Mouse (Mus musculus) embryo, embryonic 11.5 days (tissue): ENCODE measurements around the gene Gtf2a1.
"Not testable (repeated sequence)": the region's sequence is repeated elsewhere in the genome, so short reads cannot be mapped to it uniquely, and the experiment has no call there.

ENCODE experiments used
- DNase-seq: peaks from one replicate; pipeline ENCODE4 v3.0.0-alpha.2; 2012; ENCODE audit warnings: low read depth, low spot score

The Gtf2a1 gene

DNA sequence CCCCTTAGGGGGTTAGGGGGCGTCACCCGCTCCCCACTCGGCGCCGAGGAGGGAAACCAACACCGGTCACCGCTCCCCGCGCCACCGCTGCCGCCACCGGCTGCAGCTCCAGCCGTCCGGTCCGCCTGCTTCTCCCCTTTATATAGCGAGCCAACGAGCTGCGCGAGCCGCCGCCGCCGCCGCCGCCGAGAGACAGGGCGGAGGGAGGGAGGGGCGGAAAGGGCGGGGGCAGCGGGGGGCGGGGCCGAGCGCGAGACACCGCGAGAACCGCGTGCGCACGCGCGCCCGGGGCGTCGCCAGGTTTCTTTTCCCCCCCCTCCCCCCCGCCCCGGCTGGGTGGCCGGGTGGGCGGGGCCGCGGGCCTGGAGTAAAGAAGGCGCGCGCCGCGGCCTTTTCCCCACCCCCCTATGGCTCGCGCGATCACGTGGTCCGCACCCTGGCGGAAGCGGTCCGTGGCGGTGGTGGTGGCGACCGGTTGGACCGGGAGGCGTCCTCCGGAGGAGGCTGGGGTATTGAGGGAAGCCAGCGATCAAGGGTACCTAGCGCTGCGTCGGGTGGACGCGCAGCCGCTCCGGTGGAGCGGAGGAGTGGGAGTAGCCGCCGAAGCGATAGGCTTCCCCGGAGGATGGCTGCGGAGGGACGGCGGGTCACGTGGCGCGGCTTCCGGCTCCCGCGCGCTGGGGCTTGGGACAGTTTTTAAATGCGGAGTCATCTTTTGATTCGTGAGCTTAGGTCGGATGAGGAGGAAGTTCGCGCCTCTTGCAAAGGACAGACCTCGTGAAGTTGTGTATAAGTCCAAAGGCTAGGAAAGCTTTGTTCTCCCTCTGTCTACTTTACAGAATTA is at the start of gene Gtf2a1:
Gene Gtf2a1, minus strand, starts transcription at position 641 of the 844 bp plus-strand sequence.
- DNase-seq: peak; percentile 94

DNA sequence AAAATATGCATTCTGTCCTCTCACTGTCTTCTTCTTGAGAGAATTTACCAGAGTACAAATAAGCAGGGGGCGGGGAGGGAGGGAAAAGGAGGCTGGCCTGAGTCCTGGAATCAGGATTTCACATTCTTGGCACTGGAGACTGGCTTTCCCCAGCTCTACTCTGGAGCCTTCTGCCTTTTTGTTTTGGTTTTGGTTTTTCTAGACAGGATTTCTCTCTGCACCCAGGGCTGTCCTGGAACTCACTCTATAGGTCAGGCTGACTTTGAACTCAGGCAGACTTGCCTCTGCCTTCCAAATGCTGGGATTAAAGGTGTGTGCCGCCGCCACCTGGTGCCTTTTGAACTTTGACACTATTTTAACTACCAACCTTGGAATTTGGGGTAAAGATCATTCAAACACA is 48.1 kb upstream of the Gtf2a1 start:
- no peak for DNase-seq

DNA sequence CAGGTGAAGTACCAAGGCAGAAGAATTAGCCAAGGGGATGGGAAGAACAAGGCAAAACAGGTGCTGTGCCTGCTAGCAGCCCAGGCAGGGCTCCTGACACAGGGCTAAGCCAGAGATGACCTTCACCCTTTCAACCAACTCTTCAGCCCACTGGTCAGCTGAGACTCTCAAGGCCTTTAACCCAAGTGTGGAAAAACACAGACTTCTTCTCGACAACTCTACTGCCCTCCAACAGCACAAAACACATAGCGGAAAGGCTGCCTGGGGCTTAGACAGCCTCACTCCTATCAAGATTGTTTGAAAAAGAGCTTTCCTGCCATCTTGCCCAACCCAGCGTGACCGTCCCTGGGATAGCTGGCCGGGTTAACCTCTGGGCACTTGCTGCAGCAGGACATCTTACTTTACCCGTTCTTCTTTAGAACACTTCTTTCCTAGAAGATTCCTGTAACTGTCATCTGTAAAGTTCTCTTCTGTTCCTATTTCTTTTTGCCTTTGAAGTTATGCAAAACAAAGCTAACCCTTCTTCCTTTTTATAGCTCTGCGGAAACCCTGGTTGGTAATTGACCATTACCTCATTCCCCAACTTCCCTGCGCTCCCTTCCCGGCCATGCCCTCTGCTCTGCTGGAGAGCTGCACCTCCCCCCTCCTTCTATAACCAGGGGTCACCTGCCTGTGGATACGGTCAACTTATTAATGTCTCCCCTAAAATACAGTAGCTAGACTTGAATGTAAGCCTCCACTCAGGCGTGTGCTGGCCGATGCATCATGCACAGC is 47.0 kb upstream of the Gtf2a1 start:
- no peak for DNase-seq

DNA sequence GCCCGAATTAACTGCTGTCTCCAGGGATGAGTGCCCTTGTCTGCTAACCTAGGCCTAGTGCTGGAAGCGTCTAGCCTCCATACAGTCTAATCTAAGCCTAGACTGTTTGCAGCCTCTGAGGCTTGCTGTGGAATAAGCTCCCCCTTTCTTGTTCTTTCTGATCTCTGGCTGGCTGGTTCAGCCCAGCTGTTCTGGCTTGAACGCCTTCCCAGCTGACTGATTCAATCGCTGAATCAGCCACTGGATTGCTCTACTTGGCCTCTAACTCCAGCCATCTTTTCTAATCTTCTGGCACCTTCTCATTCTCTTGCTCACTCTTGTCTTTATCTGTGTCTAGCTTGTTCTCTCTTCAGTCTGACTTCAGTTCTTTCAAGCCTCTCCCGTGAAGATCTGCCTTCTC is 36.2 kb upstream of the Gtf2a1 start:
- no peak for DNase-seq

DNA sequence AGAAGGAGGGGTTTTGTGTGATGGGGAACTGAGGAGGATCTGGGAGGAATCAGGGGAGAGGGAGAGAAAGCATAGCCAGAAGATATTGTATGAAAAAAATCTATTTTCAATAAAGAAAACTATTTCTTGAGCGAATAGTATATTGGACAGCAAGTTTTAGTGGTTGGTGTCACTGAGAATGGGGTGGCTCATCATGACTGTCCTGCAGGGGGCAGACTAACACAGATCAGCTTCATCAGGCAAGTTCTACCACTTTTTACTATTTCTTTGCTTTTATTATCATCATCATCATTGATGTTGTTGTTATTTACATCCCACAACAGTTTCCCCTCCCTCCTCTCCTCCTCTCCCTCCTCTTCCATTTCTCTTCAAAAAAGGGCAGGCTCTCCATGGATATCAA is 34.7 kb upstream of the Gtf2a1 start:
- DNase-seq: no peak

DNA sequence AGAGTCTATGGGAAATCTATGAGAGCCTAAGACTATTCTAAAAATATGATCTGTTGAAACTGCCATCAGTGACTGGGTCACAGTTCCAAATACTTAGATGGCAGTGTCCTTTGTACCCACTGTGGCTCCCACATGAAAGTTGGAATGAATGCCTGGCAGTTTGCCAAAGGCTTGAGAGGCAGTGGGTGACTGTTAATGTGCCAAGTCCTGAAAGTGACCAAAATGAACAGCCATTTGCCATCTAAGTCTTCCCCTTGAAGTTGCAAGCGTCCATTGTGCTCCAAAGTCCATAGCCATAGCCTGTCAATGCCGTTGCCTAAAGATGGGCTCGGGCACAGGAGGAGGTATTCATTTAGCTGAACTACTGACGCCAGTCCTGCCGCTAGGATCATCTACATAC is 19.1 kb upstream of the Gtf2a1 start:
- no peak for DNase-seq

DNA sequence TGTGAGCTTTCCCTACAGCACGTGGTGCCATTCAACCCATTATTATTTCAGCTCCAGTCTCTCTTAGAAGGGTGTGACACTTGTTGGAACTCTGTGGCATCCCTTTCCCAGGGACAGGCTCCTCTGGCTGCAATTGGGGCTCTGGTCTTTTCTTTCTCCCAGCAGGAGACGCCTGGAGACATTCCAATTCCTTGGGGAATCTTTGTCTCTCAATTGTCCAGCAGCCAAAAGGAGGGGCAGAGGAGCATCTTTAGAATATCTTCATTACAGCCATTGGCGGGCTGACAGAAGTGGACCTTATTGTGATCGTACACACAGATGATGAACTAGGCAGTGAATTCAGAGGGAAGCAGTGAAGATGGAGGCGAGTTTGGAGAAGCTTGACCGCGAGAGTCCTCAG is 17.4 kb upstream of the Gtf2a1 start:
- no peak for DNase-seq

DNA sequence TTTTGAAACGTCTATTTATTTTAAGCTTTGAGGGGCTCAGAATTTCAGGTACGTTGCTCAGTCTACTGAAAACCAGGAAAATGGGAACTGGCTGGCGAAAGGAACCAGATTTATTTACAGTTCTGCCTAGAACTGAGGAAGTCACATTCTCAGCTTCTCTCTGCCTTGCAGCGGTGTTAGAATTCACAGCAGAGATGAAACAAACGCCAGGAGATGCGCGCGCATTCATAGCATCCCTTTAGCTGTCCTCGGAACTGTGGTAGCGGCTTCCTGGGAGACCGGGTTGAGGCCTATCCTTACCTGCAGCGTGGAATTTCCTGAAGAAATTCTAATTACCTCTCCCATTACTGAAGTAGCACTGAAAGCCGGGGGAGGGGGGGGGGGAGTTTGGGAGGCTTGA is 16.4 kb upstream of the Gtf2a1 start:
- no peak for DNase-seq

DNA sequence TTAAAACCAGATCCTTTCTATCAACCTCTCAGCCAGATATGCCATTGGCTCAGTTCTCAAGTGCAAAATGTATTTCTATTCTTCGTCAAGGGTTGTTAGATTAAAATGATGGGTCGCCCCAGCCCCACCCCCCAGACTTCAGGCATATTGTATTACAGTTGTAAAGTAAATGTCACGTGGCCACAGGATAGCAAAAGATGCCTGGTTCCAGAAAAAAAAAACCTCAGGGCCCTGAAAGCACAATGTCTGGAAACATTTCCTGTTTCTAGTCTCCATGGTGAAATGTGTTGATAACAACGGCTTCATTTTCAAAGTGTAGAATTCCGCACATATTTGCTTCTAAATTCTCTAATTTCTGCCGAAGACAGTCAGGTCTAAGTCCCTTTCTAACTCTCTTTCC is 14.3 kb upstream of the Gtf2a1 start:
- no peak for DNase-seq

DNA sequence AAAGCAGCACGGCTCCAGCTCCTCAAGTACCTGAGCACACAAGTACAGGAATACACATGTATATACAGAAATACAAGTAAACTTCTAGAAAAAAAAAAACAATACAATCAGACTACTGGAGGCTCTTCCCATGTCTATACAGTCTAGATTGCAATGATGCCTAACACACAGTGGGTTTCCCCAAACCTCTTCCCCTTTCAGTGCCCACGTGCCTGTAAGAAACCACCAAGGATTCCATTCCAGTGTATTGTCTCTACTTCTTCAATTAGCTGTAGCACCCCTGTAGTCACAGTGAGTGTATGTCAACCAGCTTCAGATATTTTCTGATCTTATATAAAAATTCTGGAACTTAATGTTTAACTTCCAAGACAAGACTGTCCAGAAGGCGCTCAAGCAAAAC is 1.8 kb upstream of the Gtf2a1 start:
- DNase-seq: no peak

DNA sequence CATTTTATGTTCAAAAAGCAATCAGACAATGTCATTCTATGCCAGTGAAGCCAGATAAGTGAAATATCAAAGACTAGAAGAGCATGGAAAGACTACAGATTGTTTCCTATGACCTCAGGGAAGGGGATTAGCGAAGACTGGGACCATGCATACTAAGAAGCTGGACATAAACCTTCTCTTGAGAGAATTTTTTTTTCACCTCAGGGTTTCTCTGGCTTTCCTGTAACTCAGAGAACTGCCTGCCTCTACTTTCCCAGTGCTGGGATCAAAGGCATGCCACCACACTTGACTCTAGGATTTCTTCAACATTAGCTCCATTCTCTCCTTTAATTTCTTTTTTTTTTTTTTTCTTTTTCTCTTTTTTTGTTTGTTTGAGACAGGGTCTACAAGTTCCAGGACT is 904 bp upstream of the Gtf2a1 start:
- no peak for DNase-seq

DNA sequence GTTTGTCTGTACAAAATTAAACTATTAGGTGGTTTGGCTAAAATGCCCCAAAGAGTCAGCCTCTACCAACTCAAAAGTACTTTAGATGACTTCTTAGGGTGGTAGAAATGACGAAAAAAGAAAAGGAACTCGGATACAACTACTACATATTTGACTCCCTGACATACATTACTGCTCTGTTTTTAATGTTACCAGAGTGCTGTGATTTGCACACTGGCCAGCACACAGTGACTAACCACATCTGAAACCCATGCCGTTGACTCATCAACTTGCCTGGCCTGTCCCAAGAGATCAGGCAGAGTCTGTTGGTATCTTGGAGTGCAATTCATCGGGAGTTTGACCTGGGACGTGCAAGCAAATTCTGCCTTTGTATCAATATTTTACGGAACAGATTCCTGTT is 429 bp upstream of the Gtf2a1 start:
- DNase-seq: no peak

DNA sequence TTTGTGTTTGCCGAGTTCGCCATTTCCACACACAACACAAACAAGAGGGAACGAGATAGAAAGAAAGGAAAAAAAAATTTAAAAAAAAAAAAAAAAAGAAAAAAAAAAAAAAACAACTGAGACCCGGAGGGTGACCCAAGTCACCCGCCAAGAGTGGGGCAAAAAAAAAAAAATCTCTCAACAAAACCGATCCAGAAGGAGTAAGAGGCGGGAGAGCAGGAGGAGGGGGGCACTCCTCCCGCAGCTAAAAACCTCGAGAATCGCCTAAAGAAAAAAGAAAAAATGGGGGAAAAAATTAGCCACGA is 793 bp downstream of the Gtf2a1 start:
- DNase-seq: no peak

DNA sequence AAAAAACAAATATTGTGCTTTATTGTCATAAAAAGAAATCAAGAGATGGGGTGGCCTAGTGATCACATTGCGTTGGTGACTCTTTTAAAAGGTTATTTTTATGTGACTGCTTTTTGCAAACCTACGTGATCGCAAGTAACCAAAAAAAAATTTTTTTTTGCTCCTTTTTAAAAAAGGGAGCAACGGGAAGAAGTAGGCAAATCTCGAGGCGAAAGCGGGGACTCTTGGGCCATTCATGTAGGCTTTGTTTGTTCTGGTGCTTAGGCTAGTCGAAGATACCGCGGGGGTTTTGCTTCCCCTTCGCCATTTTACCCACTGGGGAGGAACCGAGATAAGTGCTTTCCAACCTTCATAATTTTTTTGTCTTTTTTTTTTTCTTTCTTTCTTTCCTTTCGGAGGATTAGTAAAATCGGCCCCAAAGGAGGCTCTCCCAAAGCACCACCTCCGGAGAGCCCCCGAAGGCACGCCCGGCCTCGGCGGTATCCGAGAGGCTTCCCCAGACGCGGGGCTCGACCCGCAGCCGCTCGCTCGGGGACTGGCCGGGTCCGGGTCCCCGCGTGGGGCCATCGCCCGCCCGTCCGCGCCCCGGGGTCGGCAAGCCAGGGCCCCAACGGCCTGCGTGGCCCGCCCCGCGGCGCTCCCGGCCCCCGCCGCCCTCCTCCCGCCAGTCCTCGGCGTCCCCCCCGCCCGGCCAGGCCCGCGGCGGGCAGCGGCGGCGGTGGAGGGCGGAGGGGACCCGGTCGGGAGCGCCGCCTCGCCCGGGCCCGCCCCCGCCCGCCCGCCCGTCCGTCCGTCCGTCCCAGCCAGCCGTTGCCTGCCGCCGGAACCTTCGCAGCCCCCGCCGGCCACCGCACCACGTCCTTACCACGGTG is 1.4 kb downstream of the Gtf2a1 start:
- peak; percentile 34 for DNase-seq

DNA sequence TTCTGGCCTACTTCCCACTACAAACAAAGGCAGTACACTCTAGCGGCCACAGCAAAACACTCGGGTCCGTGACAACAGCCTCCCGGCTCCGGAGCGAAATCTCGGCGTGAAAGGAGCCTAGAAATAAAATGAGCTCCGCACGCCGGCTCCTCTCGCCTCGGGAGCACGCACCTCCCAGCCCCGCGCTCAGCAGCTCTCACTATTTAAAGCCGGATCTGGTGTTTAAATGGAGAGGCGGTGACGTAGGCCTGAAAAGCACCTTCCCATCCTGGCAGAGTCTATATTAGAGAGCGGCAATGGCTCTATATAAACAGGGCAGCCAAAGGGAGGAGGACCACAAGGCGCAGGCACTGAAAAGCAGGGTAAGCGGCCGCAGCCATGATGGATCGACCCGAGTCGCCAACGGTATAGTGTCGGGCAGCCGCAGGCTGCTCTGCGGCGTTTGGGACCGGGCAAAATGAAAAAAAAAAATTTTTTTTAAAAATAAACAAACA is 2.1 kb downstream of the Gtf2a1 start:
- peak; percentile 87 for DNase-seq

DNA sequence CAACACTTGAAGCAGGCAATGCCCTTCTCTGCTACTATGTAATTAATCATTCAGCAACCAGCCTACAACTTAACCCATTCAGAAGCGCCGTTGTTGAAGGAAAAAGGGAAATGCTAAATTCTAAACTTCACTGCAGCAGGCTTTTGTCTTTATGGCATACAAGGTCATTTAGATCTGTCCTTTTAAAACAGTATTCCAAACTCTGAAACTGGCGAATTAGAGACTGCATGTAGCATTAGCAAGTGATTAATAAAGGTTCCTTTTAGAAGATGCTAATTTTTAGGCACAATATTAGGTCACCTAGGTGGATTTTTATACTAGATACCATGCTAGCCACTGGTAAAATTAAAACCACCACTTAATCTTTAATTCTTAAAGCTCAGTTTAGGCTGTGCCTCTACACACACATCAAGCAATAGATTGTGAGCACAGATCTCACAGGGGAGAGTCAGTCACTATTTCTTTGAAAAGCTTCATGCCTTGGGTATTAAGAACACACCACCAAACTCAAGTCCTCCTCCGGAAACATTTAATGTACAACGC is 2.7 kb downstream of the Gtf2a1 start:
- DNase-seq: no peak

DNA sequence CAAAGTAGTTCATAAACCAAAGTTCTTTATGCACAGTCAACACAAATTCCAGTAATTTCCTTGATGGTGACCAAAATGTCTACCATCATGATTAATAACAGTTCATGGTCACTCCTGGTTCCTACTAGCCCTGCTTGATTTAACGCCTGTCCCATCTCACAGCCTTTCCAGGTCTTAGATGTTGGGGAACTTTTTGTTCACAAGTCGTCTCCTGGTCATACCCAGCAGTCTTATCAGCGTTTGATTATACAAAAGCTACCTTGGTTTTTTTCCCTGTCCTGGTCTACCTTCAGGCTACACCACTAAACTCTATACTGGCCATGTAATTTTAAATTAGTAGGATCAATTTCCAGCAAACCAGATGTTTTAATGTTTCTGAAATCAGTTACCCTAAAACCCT is 3.2 kb downstream of the Gtf2a1 start:
- DNase-seq: no peak

DNA sequence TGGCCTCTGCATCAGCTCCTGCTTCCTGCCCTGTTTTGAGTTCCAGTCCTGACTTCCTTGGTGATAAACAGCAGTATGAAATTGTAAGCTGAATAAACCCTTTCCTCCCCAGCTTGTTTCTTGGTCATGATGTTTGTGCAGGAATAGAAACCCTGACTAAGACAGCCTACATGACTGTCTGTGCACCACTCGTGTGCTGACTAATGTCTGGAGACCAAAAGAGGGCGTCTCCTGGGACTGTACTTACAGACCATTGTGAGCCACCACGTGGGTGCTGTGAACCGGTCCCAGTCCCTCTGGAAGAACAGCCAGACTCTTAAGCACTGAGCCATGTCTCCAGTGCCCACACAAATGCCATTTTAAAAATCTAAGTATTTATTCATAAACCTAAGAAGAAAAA is 4.5 kb downstream of the Gtf2a1 start:
- DNase-seq: not testable (repeated sequence)

DNA sequence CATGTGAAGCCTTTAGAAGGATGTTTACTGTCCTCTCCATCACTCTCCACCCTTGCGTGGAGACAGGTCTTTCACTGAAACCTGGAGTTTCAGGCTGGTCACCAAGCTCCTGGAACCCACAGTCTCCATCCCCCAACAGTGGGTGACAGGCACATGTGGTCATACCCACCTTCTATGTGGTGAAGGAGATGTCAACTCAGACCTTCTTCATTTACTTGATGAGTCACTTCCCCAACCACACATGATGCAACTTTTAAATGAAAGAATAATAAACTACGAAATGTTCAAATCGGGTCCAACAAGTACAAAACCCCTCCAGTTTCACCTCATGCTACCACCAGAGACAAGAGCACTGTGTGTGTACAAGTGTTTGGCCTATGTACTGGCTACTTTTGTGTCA is 5.1 kb downstream of the Gtf2a1 start:
- no peak for DNase-seq

DNA sequence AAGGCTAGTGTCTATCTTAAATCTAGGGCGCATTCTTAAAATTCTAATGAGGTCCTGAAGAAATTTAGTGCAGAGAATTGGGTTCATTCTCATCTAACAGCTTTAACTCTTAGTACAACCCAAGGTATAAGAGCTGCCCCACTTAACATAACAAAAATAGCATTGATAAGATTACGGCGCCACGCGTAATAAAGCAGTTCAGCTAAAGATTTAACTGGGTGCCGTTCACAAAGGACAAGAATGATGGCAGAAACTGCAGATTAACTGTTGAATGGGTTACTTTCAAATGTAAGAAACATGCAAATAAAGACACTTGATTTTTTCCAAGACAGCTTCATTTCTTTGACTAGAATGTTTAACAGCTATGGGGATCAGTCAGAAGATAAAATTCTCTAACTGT is 6.9 kb downstream of the Gtf2a1 start:
- no peak for DNase-seq

DNA sequence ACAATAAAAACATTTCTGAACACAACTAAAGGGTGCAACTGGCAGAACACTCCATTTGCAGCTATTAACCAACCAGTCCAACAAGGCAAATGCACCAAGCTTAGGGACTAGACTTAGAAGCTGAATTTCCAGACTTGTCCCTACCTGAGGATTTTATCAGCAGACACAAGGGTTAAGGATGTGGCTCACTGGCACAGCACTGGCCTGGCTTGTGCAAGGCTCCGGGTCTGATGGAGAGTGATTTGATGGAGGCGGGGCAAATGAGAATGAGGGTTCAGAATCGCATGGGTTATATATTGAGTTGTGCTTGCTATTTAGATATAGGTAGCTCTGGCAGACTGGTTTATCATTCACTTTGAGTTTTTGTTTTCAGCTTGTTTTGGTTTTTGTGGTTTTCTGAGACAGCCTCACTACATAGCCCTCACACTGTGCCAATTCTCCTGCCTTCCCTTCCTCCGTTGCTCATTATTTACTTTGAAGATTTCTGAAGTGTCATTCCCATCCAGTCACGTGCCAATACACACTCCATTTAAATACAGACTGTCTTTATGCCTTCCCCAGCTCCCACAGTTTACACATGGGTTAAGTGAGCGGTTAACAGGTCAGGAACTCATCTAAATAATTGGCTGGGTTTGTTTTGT is 7.8 kb downstream of the Gtf2a1 start:
- DNase-seq: no peak
